Mouse (Mus musculus) monocyte, adult 5-6 weeks (primary cell): ENCODE measurements around the gene Mfap1b. TPM values are rescaled to one million over a fixed set of nuclear protein-coding genes. Genes with fewer than 3 reads are reported as not detected.

Experiments used
- total RNA-seq: library from RNA; stranded (forward); fragments of 200-1000, 200-491, 200-594 nt; gene quantifications from 3 replicates; pipeline ENCODE4 v1.2.3, GENCODE M21; 2017

The Mfap1b gene
- total RNA-seq, 1 experiment from 2014 or later = 99.0 TPM

Other genes starting within 250 kb of the Mfap1b start
- gene Trp53bp1, start 202.7 kb downstream of the Mfap1b start, total RNA-seq = 15.8 to 38.3 TPM (median 16.2 TPM) in 3 replicates
- 0.10 TPM in 1 of 3 replicates, not detected in the others for gene Map1a, start 184.5 kb downstream of the Mfap1b start, total RNA-seq
- gene Ppip5k1, start 118.7 kb downstream of the Mfap1b start, total RNA-seq = 5.3 to 11.2 TPM (median 8.9 TPM) in 3 replicates
- gene Ckmt1, start 116.4 kb downstream of the Mfap1b start, total RNA-seq = not detected in 3 replicates
- not detected in 3 replicates for gene Strc, start 86.9 kb downstream of the Mfap1b start, total RNA-seq
- gene Pdia3, start 60.3 kb downstream of the Mfap1b start, total RNA-seq = 151 to 226 TPM (median 182 TPM) in 3 replicates
- gene Catsper2, start 60.3 kb downstream of the Mfap1b start, total RNA-seq = 2.6 to 2.7 TPM in 2 of 3 replicates, not detected in the other
- gene Ell3, start 29.8 kb downstream of the Mfap1b start, total RNA-seq = 1.8 to 4.3 TPM (median 3.0 TPM) in 3 replicates
- 152 to 251 TPM (median 235 TPM) in 3 replicates for gene Serf2, start 24.9 kb downstream of the Mfap1b start, total RNA-seq
- gene Hypk, start 20.8 kb downstream of the Mfap1b start, total RNA-seq = 102 to 176 TPM (median 115 TPM) in 3 replicates
- gene Serinc4, start 17.3 kb downstream of the Mfap1b start, total RNA-seq = 6.2 to 6.5 TPM (median 6.3 TPM) in 3 replicates
- gene Mfap1a, start 32.6 kb upstream of the Mfap1b start, total RNA-seq = 80.7 to 102 TPM (median 84.5 TPM) in 3 replicates
- gene Wdr76, start 32.7 kb upstream of the Mfap1b start, total RNA-seq = 8.2 to 13.5 TPM (median 10.6 TPM) in 3 replicates